Mouse (Mus musculus): ENCODE measurements around the gene Rps4x.

DNA sequence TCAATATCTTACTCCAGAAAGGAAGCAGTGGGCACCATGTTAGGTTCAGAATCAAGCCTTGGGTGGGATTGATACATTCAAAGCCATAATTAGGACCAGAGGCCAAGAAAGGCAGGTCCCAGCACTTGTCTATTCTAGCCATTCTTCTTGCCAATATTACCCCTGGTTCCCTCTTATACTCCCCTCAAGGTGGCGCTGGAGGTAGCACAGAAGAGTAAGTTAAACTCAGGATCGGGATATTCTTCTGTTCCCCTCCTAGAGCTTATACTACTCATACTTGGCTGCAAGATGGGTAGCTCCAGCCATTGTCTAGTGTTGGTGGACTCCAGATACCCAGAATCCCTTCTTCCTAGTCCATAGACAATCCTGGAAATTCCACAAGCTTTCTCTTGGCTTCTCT, 26.1 kb downstream of the Rps4x start:
- TF ChIP-seq CTCF (IDR thresholded peaks at IDR 0.05; ENCODE audit: extremely low read depth, insufficient read length, insufficient replicate concordance, low read depth, low read length) (no peak), POLR2A (IDR thresholded peaks at IDR 0.05; ENCODE audit: low read depth, low read length) (no peak)

Data from small intestine, adult 2 months (tissue).